Mouse (Mus musculus) megakaryocyte, embryonic 14.5 days (primary cell): ENCODE results near the gene D3Ertd751e.

Source experiments
- FLI1 ChIP-seq: IDR thresholded peaks from 2 replicates; pipeline ENCODE4 v1.6.1; 2012; ENCODE audit warnings: low read length, inconsistent platforms, mixed read lengths
- GATA1 ChIP-seq: IDR thresholded peaks from 3 replicates; pipeline ENCODE4 v1.6.1; 2012; ENCODE audit warnings: mixed read lengths, low read length, inconsistent platforms, borderline replicate concordance

GRCm38 (mm10) chr3:41742278-41742934 is at the start of gene D3Ertd751e, which contains the start of gene Sclt1:
- TF ChIP-seq GATA1 (no peak), FLI1 (no peak)
